Mouse (Mus musculus) CH12.LX (cell line): ENCODE measurements around the gene Cpz. TPM values are rescaled to one million over a fixed set of nuclear protein-coding genes. Genes with fewer than 3 reads are reported as not detected.

Experiments
- DNase-seq: peaks from one replicate; pipeline ENCODE4 v3.0.0-alpha.2; 2013; ENCODE audit errors: extremely low read depth
- H3K27ac ChIP-seq: 2 replicates; pipeline ENCODE4 v1.5.1; 2012; ENCODE audit warnings: low read depth, mild to moderate bottlenecking, control low read depth, moderate library complexity; ENCODE audit not compliant: insufficient read depth
- H3K27me3 ChIP-seq: replicated peaks from 2 replicates; pipeline ENCODE3; 2012; ENCODE audit warnings: inconsistent platforms
- H3K36me3 ChIP-seq, 2 experiments: replicated peaks in 1 of 2; 2 replicates each; pipeline versions ENCODE3 to v1.6.1; 2012; ENCODE audit warnings: inconsistent platforms in 1 of 2, low read length in 1 of 2, mild to moderate bottlenecking in 1 of 2, mixed read lengths in 1 of 2, moderate library complexity in 1 of 2; ENCODE audit not compliant: control insufficient read depth in 1 of 2, insufficient read depth in 1 of 2
- H3K4me1 ChIP-seq, 2 experiments: 2 replicates each; pipeline ENCODE4 v1.6.1; 2012; ENCODE audit warnings: inconsistent platforms in 1 of 2, moderate library complexity in 1 of 2; ENCODE audit not compliant: insufficient read depth in 2 of 2, control insufficient read depth in 1 of 2
- H3K4me2 ChIP-seq: 2 replicates; pipeline ENCODE4 v1.6.1; 2012; ENCODE audit warnings: low read depth, mild to moderate bottlenecking, control low read depth; ENCODE audit not compliant: poor library complexity, insufficient read depth, severe bottlenecking
- H3K4me3 ChIP-seq, 3 experiments: fragments of 150-350 bp in 1 of 3; sonication (generic) in 1 of 3; replicated peaks in 1 of 3; 2 replicates each; pipeline versions ENCODE3 to v1.5.1; 2011 to 2012; ENCODE audit warnings: low read depth in 2 of 3, low read length in 2 of 3, mild to moderate bottlenecking in 2 of 3, moderate library complexity in 2 of 3, control low read depth in 1 of 3, improper control_type of control experiment in 1 of 3, inconsistent platforms in 1 of 3, mixed read lengths in 1 of 3; ENCODE audit not compliant: poor library complexity in 1 of 3
- H3K79me2 ChIP-seq: replicated peaks from 2 replicates; pipeline ENCODE4 v1.6.1; 2012; ENCODE audit warnings: mild to moderate bottlenecking, moderate library complexity; ENCODE audit not compliant: control insufficient read depth, poor library complexity, insufficient read depth, severe bottlenecking; ENCODE audit errors: extremely low read depth
- H3K9ac ChIP-seq: 2 replicates; pipeline ENCODE4 v1.6.1; 2012; ENCODE audit warnings: low read depth, mild to moderate bottlenecking, control low read depth, moderate library complexity; ENCODE audit not compliant: insufficient read depth
- H3K9me3 ChIP-seq: replicated peaks from 2 replicates; pipeline ENCODE3; 2012; ENCODE audit warnings: low read length, inconsistent platforms, mixed read lengths
- CHD1 ChIP-seq: IDR thresholded peaks from 2 replicates; pipeline ENCODE4 v1.6.1; 2012; ENCODE audit warnings: low read depth, low read length, improper control_type of control experiment, inconsistent platforms
- CTCF ChIP-seq, 2 experiments: IDR thresholded peaks in 1 of 2; conservative IDR thresholded peaks in 1 of 2; 2 replicates each; pipeline ENCODE4 v1.5.1; 2011 to 2012; ENCODE audit warnings: low read depth in 2 of 2, low read length in 2 of 2, improper control_type of control experiment in 1 of 2, inconsistent platforms in 1 of 2, mild to moderate bottlenecking in 1 of 2, moderate library complexity in 1 of 2
- EP300 ChIP-seq: IDR thresholded peaks from 2 replicates; pipeline ENCODE4 v1.6.1; 2011; ENCODE audit warnings: low read length, improper control_type of control experiment
- GABPA ChIP-seq: IDR thresholded peaks from 2 replicates; pipeline ENCODE4 v1.6.1; 2012; ENCODE audit warnings: low read depth, low read length, improper control_type of control experiment, inconsistent platforms; ENCODE audit not compliant: insufficient replicate concordance
- HCFC1 ChIP-seq: IDR thresholded peaks from 2 replicates; pipeline ENCODE4 v1.6.1; 2012; ENCODE audit warnings: low read depth, mild to moderate bottlenecking, inconsistent platforms, low read length, improper control_type of control experiment
- IRF4 ChIP-seq: IDR thresholded peaks from 2 replicates; pipeline ENCODE4 v1.6.1; 2014; ENCODE audit warnings: low read depth, mild to moderate bottlenecking, inconsistent platforms, low read length, improper control_type of control experiment
- JUN ChIP-seq: IDR thresholded peaks from 2 replicates; pipeline ENCODE4 v1.6.1; 2011; ENCODE audit warnings: low read depth, mild to moderate bottlenecking, low read length, improper control_type of control experiment, moderate library complexity; ENCODE audit not compliant: insufficient read depth
- JUND ChIP-seq: conservative IDR thresholded peaks from 2 replicates; pipeline ENCODE4 v1.6.1; 2011; ENCODE audit warnings: low read depth, low read length, improper control_type of control experiment
- MAX ChIP-seq: IDR thresholded peaks from 2 replicates; pipeline ENCODE4 v1.6.1; 2011; ENCODE audit warnings: low read length, improper control_type of control experiment
- MYC ChIP-seq: IDR thresholded peaks from 2 replicates; pipeline ENCODE4 v1.6.1; 2011; ENCODE audit warnings: low read depth, mild to moderate bottlenecking, improper control_type of control experiment, low read length
- NELFE ChIP-seq: IDR thresholded peaks from 2 replicates; pipeline ENCODE4 v1.6.1; 2011; ENCODE audit warnings: low read depth, low read length, improper control_type of control experiment
- POLR2A ChIP-seq: IDR thresholded peaks from 2 replicates; pipeline ENCODE4 v1.6.1; 2011; ENCODE audit warnings: low read depth, mild to moderate bottlenecking, improper control_type of control experiment, low read length
- RAD21 ChIP-seq: IDR thresholded peaks from 2 replicates; pipeline ENCODE4 v1.6.1; 2011; ENCODE audit warnings: low read depth, mild to moderate bottlenecking, low read length, improper control_type of control experiment, moderate library complexity
- RCOR1 ChIP-seq: conservative IDR thresholded peaks from 2 replicates; pipeline ENCODE4 v1.6.1; 2012; ENCODE audit warnings: low read depth, mild to moderate bottlenecking, inconsistent platforms, low read length, improper control_type of control experiment
- SIN3A ChIP-seq: IDR thresholded peaks from 2 replicates; pipeline ENCODE4 v1.6.1; 2012; ENCODE audit warnings: low read length, improper control_type of control experiment, inconsistent platforms
- SMC3 ChIP-seq: IDR thresholded peaks from 2 replicates; pipeline ENCODE4 v1.6.1; 2011; ENCODE audit warnings: low read depth, low read length, improper control_type of control experiment
- UBTF ChIP-seq: IDR thresholded peaks from 2 replicates; pipeline ENCODE4 v1.6.1; 2012; ENCODE audit warnings: low read depth, mild to moderate bottlenecking, inconsistent platforms, low read length, improper control_type of control experiment, moderate library complexity
- USF2 ChIP-seq: conservative IDR thresholded peaks from 2 replicates; pipeline ENCODE4 v1.6.1; 2011; ENCODE audit warnings: low read depth, low read length, improper control_type of control experiment
- ZNF384 ChIP-seq: IDR thresholded peaks from 2 replicates; pipeline ENCODE4 v1.6.1; 2012; ENCODE audit warnings: low read depth, low read length, improper control_type of control experiment, inconsistent platforms
- dilution Hi-C: fragments of 300-500 bp; cut with MboI; formaldehyde crosslinking; loops from 2 replicates; pipeline ENCODE4 v1.14.3; 2020; ENCODE audit warnings: low sequenced_read_pairs; ENCODE audit not compliant: extremely low pct_unique_long_range_greater_than_20kb, extremely low pct_ligation_motif_present
- in situ Hi-C: fragments of 300-500 bp; cut with MboI; formaldehyde crosslinking; loops from 3 replicates; pipeline ENCODE4 v1.14.3; 2019; ENCODE audit warnings: low sequenced_read_pairs, low pct_ligation_motif_present, low pct_unique_long_range_greater_than_20kb, mixed read lengths
- polyA plus RNA-seq: library from polyadenylated mRNA; unstranded; fragments of >175 nt; gene quantifications from 2 replicates; pipeline ENCODE4 v1.2.1, GENCODE M21; 2012; ENCODE audit warnings: low read depth; ENCODE audit not compliant: insufficient read length
- total RNA-seq, 2 experiments: library from RNA; depleted of rRNA; stranded (reverse); fragments of 300-350 nt in 1 of 2; fragments of >200 nt in 1 of 2; gene quantifications; 2 replicates each; pipeline ENCODE4 v1.2.3; 2012 to 2014

The Cpz gene
- total and polyA plus RNA-seq, 3 experiments = not detected

GRCm38 (mm10) chr5:35524381-35524780 is 1.1 kb downstream of the Cpz start:
- H3K9ac ChIP-seq = no peak overlapping the region
- TF ChIP-seq POLR2A (no peak), IRF4 (no peak), HCFC1 (no peak), RCOR1 (no peak), SIN3A (no peak), JUN (no peak), UBTF (no peak), SMC3 (no peak), MYC (no peak), NELFE (no peak), USF2 (no peak), ZNF384 (no peak), EP300 (no peak)
- dilution Hi-C loops (no loop called here), in situ Hi-C loops (loop anchor here (5.0 kb wide), 1 partner anchor 162 kb away; no protein-coding TSS in a partner anchor)
- DNase-seq = no peak
- no peaks in the 10 kb centered on the region for H3K9me3 ChIP-seq
- H3K4me3 ChIP-seq = no peak overlapping the region
- H3K36me3 ChIP-seq = no peaks in the 10 kb centered on the region
- H3K27me3 ChIP-seq = peaks cover 88% of the 10 kb centered on the region
- no peaks in the 10 kb centered on the region for H3K79me2 ChIP-seq
- H3K27ac ChIP-seq = no peak overlapping the region
- H3K4me2 ChIP-seq = no peak overlapping the region
- no peaks in the 10 kb centered on the region for H3K4me1 ChIP-seq

GRCm38 (mm10) chr5:35523735-35524134 is 1.8 kb downstream of the Cpz start:
- H3K27me3 ChIP-seq = peaks cover 88% of the 10 kb centered on the region
- H3K79me2 ChIP-seq = no peaks in the 10 kb centered on the region
- no peaks in the 10 kb centered on the region for H3K4me1 ChIP-seq
- TF ChIP-seq SMC3 (peak; percentile 62), CHD1 (no peak), JUND (no peak), GABPA (no peak), MAX (peak; percentile 71; the same call in 1 of the 2 replicates), RAD21 (peak; percentile 66), CTCF (conservative IDR thresholded peaks at IDR 0.05 in 1 of 2, IDR thresholded peaks at IDR 0.05 in 1 of 2; ENCODE audit: low read depth in 2 of 2, low read length in 2 of 2) (peak; percentile 57 to 78; a peak in 3 of 4 replicates), MYC (peak; percentile 62; the same call in 1 of the 2 replicates), JUN (no peak), POLR2A (no peak)
- H3K4me2 ChIP-seq = no peak overlapping the region
- no peaks in the 10 kb centered on the region for H3K9me3 ChIP-seq
- dilution Hi-C loops = no loop called here
- no peaks in the 10 kb centered on the region for H3K36me3 ChIP-seq
- H3K4me3 ChIP-seq = no peak overlapping the region
- in situ Hi-C loops = loop anchor here (5.0 kb wide), 1 partner anchor 161 kb away; no protein-coding TSS in a partner anchor
- H3K27ac ChIP-seq = no peak overlapping the region
- DNase-seq = peak; percentile 29
- no peak overlapping the region for H3K9ac ChIP-seq
